Mouse (Mus musculus): Measurements from ENCODE around the gene Bcor.

DNA sequence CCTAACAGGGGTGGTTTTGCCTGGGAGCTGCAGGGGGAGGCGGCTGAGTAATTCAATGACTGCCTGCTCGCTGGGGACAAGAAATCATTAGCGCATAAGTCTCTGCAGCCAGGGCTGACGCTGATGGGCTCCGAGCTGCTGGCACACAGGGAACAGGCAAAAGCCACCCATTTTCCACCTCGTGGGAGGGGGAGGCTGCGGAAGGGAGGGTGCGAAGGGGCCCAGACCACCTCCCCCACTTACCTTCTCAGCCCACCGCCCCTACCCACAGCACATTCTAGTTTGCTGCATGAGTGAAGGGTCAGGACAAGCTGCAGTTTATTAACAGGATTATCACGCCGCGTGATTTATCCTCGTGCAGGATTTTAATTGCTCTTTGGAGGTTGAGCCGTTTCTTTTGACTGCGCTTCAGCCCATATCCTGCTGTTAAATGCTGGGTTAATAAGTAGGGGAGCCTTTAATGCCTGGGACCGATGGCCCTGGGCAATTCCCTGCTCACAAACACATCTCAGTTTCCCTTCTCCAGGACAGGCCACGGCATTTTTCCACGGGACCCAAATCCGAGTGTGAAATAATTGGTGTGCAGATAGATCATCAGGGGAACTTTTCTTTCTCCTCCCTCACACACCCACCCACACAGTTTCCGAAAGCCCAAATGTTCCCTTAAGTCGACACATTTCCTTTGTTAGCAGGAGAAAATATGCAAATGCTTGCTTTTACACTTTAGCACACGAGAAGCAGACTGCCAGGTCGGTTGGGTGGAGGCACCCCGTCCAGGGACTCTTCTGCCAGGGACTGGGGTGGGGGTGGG lies 97.8 kb downstream of the Bcor start:
- no peak for TF ChIP-seq USF2 (IDR thresholded peaks at IDR 0.05; ENCODE audit: borderline replicate concordance in 1 of 2, insufficient read depth in 1 of 2, low read depth in 1 of 2, low read length in 2 of 2)
- no peak for TF ChIP-seq POLR2A (IDR thresholded peaks at IDR 0.05; ENCODE audit: control insufficient read depth in 1 of 2, insufficient read depth in 1 of 2, low read depth in 1 of 2, low read length in 2 of 2, poor library complexity in 1 of 2)
- no peak for TF ChIP-seq MXI1 (IDR thresholded peaks at IDR 0.05; ENCODE audit: low read depth, low read length)
- no peak for TF ChIP-seq CTCF (IDR thresholded peaks at IDR 0.05 in 2 of 3, conservative IDR thresholded peaks at IDR 0.05 in 1 of 3; ENCODE audit: control insufficient read depth in 1 of 3, insufficient read depth in 1 of 3, low read depth in 2 of 3, low read length in 3 of 3, poor library complexity in 1 of 3, severe bottlenecking in 1 of 3)
- TF ChIP-seq ZKSCAN1 (IDR thresholded peaks at IDR 0.05; ENCODE audit: low read depth, low read length): no peak
- no peak for TF ChIP-seq SIN3A (IDR thresholded peaks at IDR 0.05; ENCODE audit: low read length)
- no peak for TF ChIP-seq GATA1 (IDR thresholded peaks at IDR 0.05; ENCODE audit: low read depth, low read length)
- TF ChIP-seq CHD1 (IDR thresholded peaks at IDR 0.05; ENCODE audit: low read depth, low read length): no peak
- TF ChIP-seq USF1 (IDR thresholded peaks at IDR 0.05; ENCODE audit: low read depth, low read length): no peak
